Mouse (Mus musculus) G1E (cell line): ENCODE results near the gene Mettl7a1. TPM values are rescaled to one million over a fixed set of nuclear protein-coding genes. Genes with fewer than 3 reads are reported as not detected.
"Not testable (repeated sequence)": the region's sequence is repeated elsewhere in the genome, so short reads cannot be mapped to it uniquely, and the experiment has no call there.

Source experiments
- ATAC-seq: 2 replicates; pipeline ENCODE4 v1.8.0; 2016; ENCODE audit warnings: mild to moderate bottlenecking; ENCODE audit not compliant: insufficient number of reproducible peaks, poor library complexity, low FRiP score, severe bottlenecking; ENCODE audit errors: extremely low read depth
- DNase-seq: peaks from one replicate; pipeline ENCODE4 v3.0.0; 2012; ENCODE audit warnings: low spot score
- H3K27me3 ChIP-seq: 2 replicates; pipeline ENCODE4 v1.6.1; 2012; ENCODE audit warnings: mild to moderate bottlenecking, low read length, inconsistent platforms; ENCODE audit not compliant: insufficient read depth
- H3K36me3 ChIP-seq: replicated peaks from 2 replicates; pipeline ENCODE3; 2012; ENCODE audit warnings: mild to moderate bottlenecking, inconsistent platforms
- H3K4me1 ChIP-seq: 2 replicates; pipeline ENCODE4 v1.6.1; 2012; ENCODE audit warnings: low read depth, low read length, inconsistent platforms, mixed read lengths; ENCODE audit not compliant: insufficient read depth
- H3K4me3 ChIP-seq: 2 replicates; pipeline ENCODE4 v1.5.1; 2012; ENCODE audit warnings: low read depth, mild to moderate bottlenecking, inconsistent platforms, low read length, moderate library complexity, mixed read lengths
- H3K9me3 ChIP-seq: replicated peaks from 2 replicates; pipeline ENCODE4 v1.6.1; 2012; ENCODE audit warnings: inconsistent platforms
- CTCF ChIP-seq: IDR thresholded peaks from 2 replicates; pipeline ENCODE4 v1.5.1; 2012; ENCODE audit warnings: low read depth, low read length, inconsistent platforms, mixed read lengths
- GATA1 ChIP-seq: IDR thresholded peaks from 2 replicates; pipeline ENCODE4 v1.6.1; 2012; ENCODE audit warnings: borderline replicate concordance, low read length, inconsistent platforms, mixed read lengths
- GATA2 ChIP-seq: IDR thresholded peaks from 2 replicates; pipeline ENCODE4 v1.6.1; 2012; ENCODE audit warnings: low read depth, low read length, inconsistent platforms, borderline replicate concordance
- POLR2AphosphoS5 ChIP-seq: IDR thresholded peaks from 2 replicates; pipeline ENCODE4 v1.6.1; 2012; ENCODE audit warnings: low read depth, low read length, inconsistent platforms; ENCODE audit not compliant: insufficient replicate concordance
- TAL1 ChIP-seq: conservative IDR thresholded peaks from 2 replicates; pipeline ENCODE4 v1.6.1; 2012; ENCODE audit warnings: low read depth, low read length, inconsistent platforms, mixed read lengths
- polyA plus RNA-seq: library from polyadenylated mRNA; stranded (reverse); fragments of >175 nt; gene quantifications from 2 replicates; pipeline ENCODE4 v1.2.3, GENCODE M21; 2012
- total RNA-seq, 2 experiments: library from RNA; stranded (forward) in 1 of 2; stranded (reverse) in 1 of 2; fragments of 200-1000 nt in 1 of 2; fragments of >200 nt in 1 of 2; fragmentation: Nextera tagmentation in 1 of 2; gene quantifications; 2 replicates each; pipeline ENCODE4 v1.2.3; 2014 to 2017

The Mettl7a1 gene
- total and polyA plus RNA-seq, 3 experiments, result 22.1 to 50.3 (median 31.2) TPM

DNA sequence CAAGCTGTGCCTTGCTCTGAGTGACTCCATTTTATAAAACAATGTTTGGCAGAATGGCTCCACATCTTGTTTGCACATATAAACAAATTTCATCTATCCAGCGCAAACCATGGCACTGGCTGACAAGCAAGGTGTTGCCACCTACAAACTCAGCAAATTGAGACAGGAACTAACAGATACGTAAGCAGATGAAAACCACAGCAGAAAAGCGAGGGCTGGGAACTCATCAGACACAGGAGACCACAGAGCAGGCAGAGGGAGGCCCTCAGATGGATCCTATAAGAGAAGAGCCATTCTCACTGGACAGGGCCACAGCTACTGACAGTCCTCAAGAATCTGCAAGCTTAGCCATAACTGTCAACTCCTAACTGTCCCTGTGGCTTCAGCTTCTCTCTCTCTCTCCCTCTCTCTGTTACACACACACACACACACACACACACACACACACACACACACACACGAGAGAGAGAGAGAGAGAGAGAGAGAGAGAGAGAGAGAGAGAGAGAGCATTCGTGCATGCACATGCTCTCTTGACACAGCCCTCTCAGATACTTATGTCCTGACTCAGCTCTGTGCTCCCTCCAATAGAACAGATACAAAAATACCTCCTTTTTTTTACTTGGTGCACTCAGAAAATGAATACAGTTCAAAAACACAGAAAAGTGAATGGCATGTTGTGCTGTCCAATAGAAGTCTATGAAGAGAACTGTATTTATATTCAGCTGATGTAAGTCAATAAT lies 38.2 kb upstream of the Mettl7a1 start:
- peaks cover 16% of the 10 kb centered on the region for H3K36me3 ChIP-seq
- no peaks in the 10 kb centered on the region; the same call in 1 of the 2 replicates for H3K9me3 ChIP-seq
- ATAC-seq, result no peak
- peaks cover 8% of the 10 kb centered on the region for H3K4me1 ChIP-seq
- H3K27me3 ChIP-seq, result 0 out of 2 replicates have a peak, but pooled peaks cover 2% of the 10 kb centered on the region
- no peak for DNase-seq
- TF ChIP-seq GATA1 (no peak), CTCF (no peak), TAL1 (no peak), POLR2AphosphoS5 (no peak), GATA2 (no peak)
- no peak overlapping the region for H3K4me3 ChIP-seq

DNA sequence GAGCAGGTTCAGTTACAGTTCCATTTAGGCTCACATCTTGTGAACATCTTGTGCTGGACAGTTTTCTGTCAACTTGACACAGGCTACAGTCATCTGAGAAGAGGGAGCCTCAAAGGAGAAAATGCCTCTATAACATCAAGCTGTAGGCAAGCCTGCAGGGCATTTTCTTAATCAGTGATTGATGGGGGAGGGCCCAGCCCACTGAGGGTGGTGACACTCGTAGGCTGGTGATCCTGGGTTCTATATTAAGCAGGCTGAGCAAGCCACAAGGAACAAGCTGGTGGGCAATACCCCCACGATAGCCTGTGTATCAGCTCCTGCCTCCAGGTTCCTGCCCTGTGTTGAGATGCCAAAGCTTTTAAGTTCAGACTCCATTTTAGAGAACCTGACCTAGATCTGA lies 35.0 kb upstream of the Mettl7a1 start:
- TF ChIP-seq GATA1 (no peak), TAL1 (no peak), GATA2 (no peak)
- DNase-seq, result no peak
- Histone ChIP-seq H3K4me3 (no peak overlapping the region), H3K4me1 (peaks cover 5% of the 10 kb centered on the region), H3K27me3 (peaks cover 2% of the 10 kb centered on the region; the same call in 1 of the 2 replicates), H3K36me3 (no peaks in the 10 kb centered on the region), H3K9me3 (no peaks in the 10 kb centered on the region; the same call in 1 of the 2 replicates)
- ATAC-seq, result no peak

DNA sequence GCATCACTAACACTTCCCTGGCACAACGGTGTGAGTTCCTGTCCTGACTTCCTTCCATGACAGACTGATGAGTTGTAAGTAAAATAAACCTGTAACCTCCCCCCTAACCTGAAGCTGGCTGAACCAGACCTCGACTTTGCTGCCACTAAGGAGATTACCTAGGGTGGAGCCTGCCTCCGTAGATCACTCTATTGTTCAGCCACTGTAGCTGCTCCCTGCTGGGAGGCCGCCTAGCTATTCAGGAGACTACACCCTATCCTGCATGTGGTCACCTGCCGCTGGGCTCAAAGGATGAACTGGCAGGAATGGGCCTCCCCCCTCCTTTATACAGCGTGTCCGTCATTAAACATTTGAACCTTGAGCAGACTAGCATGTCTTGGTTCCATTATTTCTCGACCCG lies 34.2 kb upstream of the Mettl7a1 start:
- ATAC-seq, result no peak
- DNase-seq, result no peak
- no peak overlapping the region for H3K4me3 ChIP-seq
- TF ChIP-seq GATA2, result no peak
- TF ChIP-seq CTCF, result no peak
- no peak for TF ChIP-seq TAL1
- no peak for TF ChIP-seq POLR2AphosphoS5
- no peak for TF ChIP-seq GATA1
- peaks cover 5% of the 10 kb centered on the region for H3K4me1 ChIP-seq
- H3K27me3 ChIP-seq, result peaks cover 2% of the 10 kb centered on the region; the same call in 1 of the 2 replicates
- H3K36me3 ChIP-seq, result no peaks in the 10 kb centered on the region
- no peaks in the 10 kb centered on the region; the same call in 1 of the 2 replicates for H3K9me3 ChIP-seq

DNA sequence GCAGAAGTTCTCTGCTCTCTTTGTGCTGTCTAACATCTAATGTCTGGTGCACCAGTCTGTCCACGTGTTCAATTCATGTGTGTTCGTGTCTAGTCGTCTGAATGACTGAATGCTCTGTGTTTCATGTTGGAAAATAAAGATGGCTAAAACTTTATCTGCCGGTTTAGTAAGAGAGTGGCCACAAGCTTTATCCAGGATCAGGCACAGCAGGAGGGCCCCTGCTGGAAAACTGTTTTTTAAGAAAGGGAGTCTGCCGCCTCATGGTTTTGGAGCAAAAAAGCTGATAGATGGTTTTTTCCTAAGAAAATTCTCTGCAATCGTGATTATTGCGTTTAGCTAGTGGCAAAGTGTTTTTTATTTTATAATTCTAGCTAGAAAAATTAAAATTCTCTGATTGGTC lies 33.3 kb upstream of the Mettl7a1 start:
- DNase-seq, H3K4me1 ChIP-seq, ATAC-seq, H3K36me3 ChIP-seq, H3K27me3 ChIP-seq, H3K4me3 ChIP-seq, H3K9me3 ChIP-seq: not testable (repeated sequence)

DNA sequence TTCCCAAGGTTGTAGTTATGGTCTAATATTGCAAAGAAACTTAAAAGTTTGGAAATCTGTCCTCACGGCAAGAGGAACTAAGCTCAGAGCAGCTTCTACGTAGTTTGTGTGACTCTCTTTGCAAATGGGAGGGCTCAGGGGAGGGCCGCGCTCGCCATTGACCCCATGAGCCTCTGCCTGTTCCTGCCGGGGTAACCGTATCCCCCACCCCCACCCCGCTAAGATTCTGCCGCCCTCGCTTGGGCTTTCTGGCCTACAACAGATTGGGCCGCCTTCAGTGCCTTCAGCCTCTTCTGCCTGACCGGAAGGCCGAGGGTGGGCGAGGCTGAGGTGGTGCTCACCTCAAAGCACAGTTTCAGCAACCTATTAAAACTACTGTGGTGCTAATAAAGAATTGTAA lies 32.5 kb upstream of the Mettl7a1 start:
- peaks cover 2% of the 10 kb centered on the region; the same call in 1 of the 2 replicates for H3K4me1 ChIP-seq
- H3K9me3 ChIP-seq, result no peaks in the 10 kb centered on the region; the same call in 1 of the 2 replicates
- DNase-seq, result no peak
- H3K4me3 ChIP-seq, result no peak overlapping the region
- H3K36me3 ChIP-seq, result no peaks in the 10 kb centered on the region
- no peak for TF ChIP-seq CTCF
- no peak for TF ChIP-seq GATA2
- TF ChIP-seq GATA1, result no peak
- no peak for TF ChIP-seq TAL1
- no peak for TF ChIP-seq POLR2AphosphoS5
- H3K27me3 ChIP-seq, result peaks cover 2% of the 10 kb centered on the region; the same call in 1 of the 2 replicates
- ATAC-seq, result no peak

DNA sequence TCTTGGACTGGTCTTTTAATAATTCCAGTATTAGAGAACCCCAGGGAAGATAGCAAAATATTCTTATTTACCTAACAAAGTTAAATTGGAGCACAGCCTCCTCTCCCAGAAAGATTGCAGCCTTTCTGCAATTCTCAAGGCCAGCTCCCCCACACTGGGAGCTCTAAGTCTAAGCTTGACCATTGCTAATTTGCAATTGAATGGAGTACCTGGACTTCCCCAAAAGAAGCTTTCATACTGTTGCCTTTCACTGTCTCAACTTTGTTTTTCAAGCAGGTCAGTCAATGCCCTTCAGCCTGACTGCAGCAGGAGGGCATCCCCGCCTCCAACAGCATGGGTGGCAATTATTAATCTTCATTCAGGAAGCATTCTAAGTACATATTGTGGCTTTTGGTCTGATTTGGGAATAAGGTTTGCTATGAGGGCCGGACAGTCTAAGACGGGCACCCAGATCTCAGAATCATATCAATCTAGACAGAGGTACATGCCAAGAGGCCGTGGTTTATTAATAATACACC lies 30.1 kb upstream of the Mettl7a1 start:
- not testable (repeated sequence) for ATAC-seq, H3K36me3 ChIP-seq, H3K4me1 ChIP-seq, H3K9me3 ChIP-seq, H3K4me3 ChIP-seq, H3K27me3 ChIP-seq, DNase-seq

DNA sequence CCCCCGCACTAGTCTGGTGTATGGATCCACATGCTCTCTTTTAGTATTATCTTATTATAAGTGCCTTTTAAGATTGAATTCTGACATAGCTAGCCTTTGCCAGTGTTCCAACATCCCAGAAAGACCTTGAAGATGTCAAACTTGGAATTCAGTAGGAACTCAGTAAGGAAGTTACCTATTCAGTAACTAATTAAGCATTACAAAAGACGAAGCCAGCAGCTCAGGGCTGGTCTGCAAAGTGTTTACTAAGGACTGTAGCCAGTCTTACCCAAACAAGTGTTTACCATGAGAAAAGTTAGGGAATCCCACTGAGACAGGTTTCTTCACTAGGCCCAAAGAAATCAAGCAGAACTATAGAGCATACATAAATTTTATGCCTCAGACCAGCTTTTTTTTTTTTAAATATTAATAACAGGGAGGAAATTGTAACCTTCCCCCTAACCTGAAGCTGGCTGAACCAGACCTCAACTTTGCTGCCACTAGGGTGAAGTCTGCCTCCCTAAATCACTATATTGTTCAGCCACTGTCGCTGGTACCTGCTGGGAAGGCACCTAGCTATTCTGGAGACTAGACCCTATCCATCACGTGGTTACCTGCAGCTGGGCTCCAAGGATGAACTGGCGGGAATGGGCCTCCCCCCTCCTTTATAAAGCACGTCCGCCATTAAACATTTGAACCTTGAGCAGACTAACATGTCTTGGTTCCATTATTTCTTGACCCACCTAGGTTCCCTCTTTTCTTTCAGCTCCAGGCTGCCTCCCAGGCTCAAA lies 29.0 kb upstream of the Mettl7a1 start:
- H3K36me3 ChIP-seq, result no peaks in the 10 kb centered on the region
- peaks cover 2% of the 10 kb centered on the region; the same call in 1 of the 2 replicates for H3K9me3 ChIP-seq
- ATAC-seq, result no peak
- no peak overlapping the region for H3K4me3 ChIP-seq
- H3K4me1 ChIP-seq, result peaks cover 2% of the 10 kb centered on the region; the same call in 1 of the 2 replicates
- H3K27me3 ChIP-seq, result no peaks in the 10 kb centered on the region; the same call in 1 of the 2 replicates
- DNase-seq, result no peak
- TF ChIP-seq TAL1 (no peak), POLR2AphosphoS5 (no peak), GATA2 (no peak), CTCF (no peak), GATA1 (no peak)
